Mouse (Mus musculus) adrenal gland, adult 18-20 months (tissue): ENCODE data around the gene Rgs7. TPM values are rescaled to one million over a fixed set of nuclear protein-coding genes. Genes with fewer than 3 reads are reported as not detected.

Experiments used
- DNase-seq, 2 experiments: peaks; one replicate each; pipeline ENCODE4 v3.0.0; 2021 to 2022; ENCODE audit warnings: low spot score in 2 of 2
- total RNA-seq, 2 experiments: library from RNA; stranded (reverse); gene quantifications; 1 replicate in 1 of 2; 2 replicates in 1 of 2; pipeline ENCODE4 v1.2.3; 2021

Rgs7 gene
- total RNA-seq, 2 experiments from 2014 or later, result 13.3 to 21.2 TPM

- no peak for DNase-seq
These were observed 175.0 kb downstream of the Rgs7 start for GRCm38 (mm10) chr1:175317264-175317663.

- no peak for DNase-seq
These were observed 184.7 kb downstream of the Rgs7 start for GRCm38 (mm10) chr1:175307604-175308003.

GRCm38 (mm10) chr1:175300895-175301294 lies 191.4 kb downstream of the Rgs7 start:
- DNase-seq, result no peak

- no peak for DNase-seq
These were observed 191.9 kb downstream of the Rgs7 start for GRCm38 (mm10) chr1:175300404-175300803.

- DNase-seq, result no peak
These were observed 192.5 kb downstream of the Rgs7 start for GRCm38 (mm10) chr1:175299603-175300397.

GRCm38 (mm10) chr1:175296906-175297305 lies 195.4 kb downstream of the Rgs7 start:
- no peak for DNase-seq

GRCm38 (mm10) chr1:175290072-175290471 lies 202.2 kb downstream of the Rgs7 start:
- no peak for DNase-seq

- no peak for DNase-seq
These were observed 230.0 kb downstream of the Rgs7 start for GRCm38 (mm10) chr1:175262341-175262740.

- DNase-seq, result no peak
These were observed 232.9 kb downstream of the Rgs7 start for GRCm38 (mm10) chr1:175259374-175259773.

GRCm38 (mm10) chr1:175255224-175255623 lies 237.1 kb downstream of the Rgs7 start:
- DNase-seq, result no peak

GRCm38 (mm10) chr1:175254724-175255123 lies 237.6 kb downstream of the Rgs7 start:
- no peak for DNase-seq

GRCm38 (mm10) chr1:175242135-175242534 lies 250.2 kb downstream of the Rgs7 start:
- DNase-seq, result no peak

- DNase-seq, result no peak
These were observed 252.2 kb downstream of the Rgs7 start for GRCm38 (mm10) chr1:175240137-175240536.

- DNase-seq, result no peak
These were observed 270.5 kb downstream of the Rgs7 start for GRCm38 (mm10) chr1:175221593-175222500.

GRCm38 (mm10) chr1:175219563-175219962 lies 272.7 kb downstream of the Rgs7 start:
- DNase-seq, result no peak

- DNase-seq, result no peak
These were observed 285.3 kb downstream of the Rgs7 start for GRCm38 (mm10) chr1:175207004-175207403.

- no peak for DNase-seq
These were observed 286.7 kb downstream of the Rgs7 start for GRCm38 (mm10) chr1:175205633-175206032.

- no peak for DNase-seq
These were observed 288.8 kb downstream of the Rgs7 start for GRCm38 (mm10) chr1:175203544-175203943.

- DNase-seq, result no peak
These were observed 289.4 kb downstream of the Rgs7 start for GRCm38 (mm10) chr1:175202902-175203301.

- DNase-seq, result no peak
These were observed 293.4 kb downstream of the Rgs7 start for GRCm38 (mm10) chr1:175198881-175199280.

- no peak for DNase-seq
These were observed 296.5 kb downstream of the Rgs7 start for GRCm38 (mm10) chr1:175195806-175196205.

GRCm38 (mm10) chr1:175188186-175188585 lies 304.1 kb downstream of the Rgs7 start:
- DNase-seq, result no peak
